Mouse (Mus musculus): ENCODE measurements around the gene Ninj2. TPM values are rescaled to one million over a fixed set of nuclear protein-coding genes. Genes with fewer than 3 reads are reported as not detected.
A peak's percentile ranks its signal among the peaks of the same experiment; 100 is the strongest.

Gene Ninj2
- polyA plus RNA-seq, 1 experiment from 2014 or later = not detected

- ATAC-seq (ENCODE audit: insufficient number of reproducible peaks, low FRiP score, low TSS enrichment, low read depth) = peak; percentile 65; the same call in 1 of the 2 replicates
- WGBS = 40% methylated on average over 9 of the region's 9 CpGs
- peak overlapping the region; percentile 71 for H3K27ac ChIP-seq (replicated peaks)
These were observed 66.2 kb downstream of the Ninj2 start for GRCm38 (mm10) chr6:120159133-120159901.

GRCm38 (mm10) chr6:120162928-120163327, 69.8 kb downstream of the Ninj2 start:
- Histone ChIP-seq H3K36me3 (no peaks in the 10 kb centered on the region), H3K4me3 (replicated peaks) (no peak overlapping the region)
- 68% methylated on average over 6 of the region's 6 CpGs for WGBS

More at GRCm38 (mm10) chr6:120159133-120159901, 66.2 kb downstream of the Ninj2 start:
- no peak overlapping the region for H3K9ac ChIP-seq
- H3K4me3 ChIP-seq (replicated peaks) = no peak overlapping the region
- H3K36me3 ChIP-seq = no peaks in the 10 kb centered on the region
- H3K27me3 ChIP-seq = no peaks in the 10 kb centered on the region
- peaks cover 10% of the 10 kb centered on the region for H3K4me1 ChIP-seq
- no peaks in the 10 kb centered on the region for H3K9me3 ChIP-seq (replicated peaks)
- H3K4me2 ChIP-seq (replicated peaks) = no peak overlapping the region

GRCm38 (mm10) chr6:120164765-120165164, 71.6 kb downstream of the Ninj2 start:
- H3K4me3 ChIP-seq (replicated peaks) = no peak overlapping the region
- no peaks in the 10 kb centered on the region for H3K9me3 ChIP-seq (replicated peaks)
- ATAC-seq (ENCODE audit: insufficient number of reproducible peaks, low FRiP score, low TSS enrichment, low read depth) = no peak
- H3K4me1 ChIP-seq = peaks cover under 1% of the 10 kb centered on the region; the same call in 1 of the 2 replicates
- no peak overlapping the region for H3K4me2 ChIP-seq (replicated peaks)
- H3K36me3 ChIP-seq = no peaks in the 10 kb centered on the region
- 66% methylated on average over 4 of the region's 4 CpGs for WGBS
- no peak overlapping the region for H3K27ac ChIP-seq (replicated peaks)
- no peaks in the 10 kb centered on the region for H3K27me3 ChIP-seq
- H3K9ac ChIP-seq = no peak overlapping the region

More at GRCm38 (mm10) chr6:120162928-120163327, 69.8 kb downstream of the Ninj2 start:
- no peak for ATAC-seq (ENCODE audit: insufficient number of reproducible peaks, low FRiP score, low TSS enrichment, low read depth)
- Histone ChIP-seq H3K9ac (no peak overlapping the region), H3K4me2 (replicated peaks) (no peak overlapping the region), H3K9me3 (replicated peaks) (no peaks in the 10 kb centered on the region), H3K27ac (replicated peaks) (no peak overlapping the region), H3K4me1 (peaks cover 10% of the 10 kb centered on the region), H3K27me3 (no peaks in the 10 kb centered on the region)

DNA sequence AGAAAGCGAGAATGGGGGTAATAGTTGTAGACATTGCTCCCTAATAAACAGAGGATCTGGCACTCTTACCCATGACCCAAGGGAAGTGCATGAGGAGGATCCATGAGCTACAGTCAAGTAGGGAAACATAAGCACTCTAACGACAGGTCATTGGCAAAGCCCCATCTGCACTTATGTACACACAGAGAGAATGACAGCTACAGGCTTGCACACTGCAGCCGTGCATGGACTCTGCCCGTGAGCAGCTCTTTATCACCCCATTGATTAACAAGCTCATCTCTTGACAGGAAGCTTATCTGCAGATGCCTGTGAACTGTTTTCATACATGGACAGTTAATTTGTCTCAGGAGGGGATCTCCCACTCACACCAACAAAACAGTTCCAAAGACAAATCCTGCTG, 74.4 kb downstream of the Ninj2 start:
- no peak for ATAC-seq (ENCODE audit: insufficient number of reproducible peaks, low FRiP score, low TSS enrichment, low read depth)
- Histone ChIP-seq H3K9me3 (replicated peaks) (no peaks in the 10 kb centered on the region), H3K4me2 (replicated peaks) (no peak overlapping the region), H3K27ac (replicated peaks) (no peak overlapping the region), H3K36me3 (no peaks in the 10 kb centered on the region), H3K9ac (no peak overlapping the region), H3K4me1 (no peaks in the 10 kb centered on the region), H3K27me3 (no peaks in the 10 kb centered on the region), H3K4me3 (replicated peaks) (no peak overlapping the region)
- WGBS = 74% methylated on average over 4 of the region's 4 CpGs

- Histone ChIP-seq H3K27ac (replicated peaks) (no peak overlapping the region), H3K4me3 (replicated peaks) (no peak overlapping the region), H3K36me3 (no peaks in the 10 kb centered on the region), H3K9me3 (replicated peaks) (no peaks in the 10 kb centered on the region), H3K9ac (no peak overlapping the region), H3K4me2 (replicated peaks) (no peak overlapping the region), H3K27me3 (no peaks in the 10 kb centered on the region), H3K4me1 (no peaks in the 10 kb centered on the region)
- WGBS = 73% methylated on average over 8 of the region's 8 CpGs
- no peak for ATAC-seq (ENCODE audit: insufficient number of reproducible peaks, low FRiP score, low TSS enrichment, low read depth)
These were observed 79.3 kb downstream of the Ninj2 start for GRCm38 (mm10) chr6:120172294-120173017.

GRCm38 (mm10) chr6:120174028-120174601, 81.0 kb downstream of the Ninj2 start:
- ATAC-seq (ENCODE audit: insufficient number of reproducible peaks, low FRiP score, low TSS enrichment, low read depth) = no peak
- Histone ChIP-seq H3K27ac (replicated peaks) (no peak overlapping the region), H3K9ac (no peak overlapping the region), H3K4me1 (no peaks in the 10 kb centered on the region), H3K4me3 (replicated peaks) (no peak overlapping the region), H3K4me2 (replicated peaks) (no peak overlapping the region), H3K9me3 (replicated peaks) (no peaks in the 10 kb centered on the region), H3K27me3 (no peaks in the 10 kb centered on the region), H3K36me3 (no peaks in the 10 kb centered on the region)
- 81% methylated on average over 6 of the region's 6 CpGs for WGBS

GRCm38 (mm10) chr6:120174602-120175115, 81.5 kb downstream of the Ninj2 start:
- no peaks in the 10 kb centered on the region for H3K9me3 ChIP-seq (replicated peaks)
- no peak overlapping the region for H3K4me2 ChIP-seq (replicated peaks)
- no peak overlapping the region for H3K27ac ChIP-seq (replicated peaks)
- no peak for ATAC-seq (ENCODE audit: insufficient number of reproducible peaks, low FRiP score, low TSS enrichment, low read depth)
- 72% methylated on average over 7 of the region's 7 CpGs for WGBS
- no peak overlapping the region for H3K9ac ChIP-seq
- no peaks in the 10 kb centered on the region for H3K36me3 ChIP-seq
- no peaks in the 10 kb centered on the region for H3K4me1 ChIP-seq
- no peak overlapping the region for H3K4me3 ChIP-seq (replicated peaks)
- H3K27me3 ChIP-seq = no peaks in the 10 kb centered on the region

DNA sequence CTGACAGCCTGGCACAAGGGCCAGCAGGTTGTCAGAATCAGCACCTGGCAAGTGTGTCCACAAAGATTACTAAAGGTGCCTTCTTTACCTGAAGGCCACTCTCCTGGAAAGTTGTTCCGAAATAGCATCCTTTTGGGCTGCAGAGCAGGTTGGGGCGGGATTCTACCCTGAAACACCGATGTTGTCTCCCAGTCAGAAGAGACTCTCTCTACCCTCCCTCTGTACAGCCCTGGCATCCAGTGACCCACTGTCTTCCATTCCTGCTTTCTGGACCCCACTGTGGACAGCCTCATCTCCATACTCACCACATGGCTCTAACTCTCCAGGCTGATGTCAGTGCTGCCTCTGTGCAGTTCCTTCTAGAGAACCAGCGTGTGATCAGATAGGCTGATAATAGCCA, 82.5 kb downstream of the Ninj2 start:
- H3K27ac ChIP-seq (replicated peaks) = no peak overlapping the region
- H3K9me3 ChIP-seq (replicated peaks) = no peaks in the 10 kb centered on the region
- H3K36me3 ChIP-seq = no peaks in the 10 kb centered on the region
- H3K4me2 ChIP-seq (replicated peaks) = no peak overlapping the region
- no peaks in the 10 kb centered on the region; the same call in 1 of the 2 replicates for H3K4me1 ChIP-seq
- 85% methylated on average over 4 of the region's 4 CpGs for WGBS
- no peak overlapping the region for H3K9ac ChIP-seq
- no peak overlapping the region for H3K4me3 ChIP-seq (replicated peaks)
- H3K27me3 ChIP-seq = no peaks in the 10 kb centered on the region
- no peak for ATAC-seq (ENCODE audit: insufficient number of reproducible peaks, low FRiP score, low TSS enrichment, low read depth)

GRCm38 (mm10) chr6:120179044-120179755, 86.0 kb downstream of the Ninj2 start:
- Histone ChIP-seq H3K4me1 (no peaks in the 10 kb centered on the region; the same call in 1 of the 2 replicates), H3K27me3 (no peaks in the 10 kb centered on the region), H3K36me3 (no peaks in the 10 kb centered on the region), H3K4me3 (replicated peaks) (no peak overlapping the region), H3K4me2 (replicated peaks) (no peak overlapping the region), H3K27ac (replicated peaks) (no peak overlapping the region), H3K9me3 (replicated peaks) (no peaks in the 10 kb centered on the region), H3K9ac (no peak overlapping the region)
- 82% methylated on average over 6 of the region's 6 CpGs for WGBS
- no peak for ATAC-seq (ENCODE audit: insufficient number of reproducible peaks, low FRiP score, low TSS enrichment, low read depth)

GRCm38 (mm10) chr6:120179756-120180206, 86.6 kb downstream of the Ninj2 start:
- Histone ChIP-seq H3K4me2 (replicated peaks) (no peak overlapping the region), H3K4me1 (no peaks in the 10 kb centered on the region; the same call in 1 of the 2 replicates), H3K4me3 (replicated peaks) (no peak overlapping the region), H3K27me3 (no peaks in the 10 kb centered on the region), H3K9ac (no peak overlapping the region), H3K9me3 (replicated peaks) (no peaks in the 10 kb centered on the region), H3K36me3 (no peaks in the 10 kb centered on the region), H3K27ac (replicated peaks) (no peak overlapping the region)
- 62% methylated on average over 8 of the region's 8 CpGs for WGBS
- no peak for ATAC-seq (ENCODE audit: insufficient number of reproducible peaks, low FRiP score, low TSS enrichment, low read depth)
